Mouse (Mus musculus) hindbrain, embryonic 15.5 days (tissue): ENCODE measurements at regions not wholly inside any gene's neighbourhood (a gene's known extent, or its start where the extent isn't known, plus 50 kb on each side); places are given as distances from the start of the nearest gene placed in this dataset.
A peak's percentile ranks its signal among the peaks of the same experiment; 100 is the strongest.
"Not testable (repeated sequence)": the region's sequence is repeated elsewhere in the genome, so short reads cannot be mapped to it uniquely, and the experiment has no call there.

Source experiments
- ATAC-seq: fragments of 200-750 bp; cut with Nextera tagmentation; 2 replicates; pipeline ENCODE4 v1.8.0; 2017; ENCODE audit warnings: low read depth, moderate number of reproducible peaks, moderate TSS enrichment; ENCODE audit not compliant: low FRiP score
- H3K27ac ChIP-seq: fragments of 300-500 bp; sonication (generic); replicated peaks from 2 replicates; pipeline ENCODE4 v1.5.1; 2015; ENCODE audit warnings: mild to moderate bottlenecking, inconsistent platforms
- H3K27me3 ChIP-seq: fragments of 300-500 bp; sonication (generic); 2 replicates; pipeline ENCODE4 v1.6.1; 2015; ENCODE audit warnings: control low read depth, inconsistent platforms
- H3K36me3 ChIP-seq: fragments of 300-500 bp; sonication (generic); 2 replicates; pipeline ENCODE4 v1.6.1; 2015; ENCODE audit warnings: control low read depth, inconsistent platforms
- H3K4me1 ChIP-seq: fragments of 300-500 bp; sonication (generic); replicated peaks from 2 replicates; pipeline ENCODE4 v1.6.1; 2015; ENCODE audit warnings: control low read depth, inconsistent platforms
- H3K4me2 ChIP-seq: fragments of 300-500 bp; sonication (generic); 2 replicates; pipeline ENCODE4 v1.6.1; 2015; ENCODE audit warnings: moderate library complexity, mild to moderate bottlenecking, inconsistent platforms
- H3K4me3 ChIP-seq: fragments of 300-500 bp; sonication (generic); 2 replicates; pipeline ENCODE4 v1.5.1; 2015; ENCODE audit warnings: mild to moderate bottlenecking, inconsistent platforms
- H3K9ac ChIP-seq: fragments of 300-500 bp; sonication (generic); 2 replicates; pipeline ENCODE4 v1.6.1; 2015; ENCODE audit warnings: inconsistent platforms
- H3K9me3 ChIP-seq: fragments of 300-500 bp; sonication (generic); 2 replicates; pipeline ENCODE4 v1.6.1; 2016; ENCODE audit warnings: control low read depth, inconsistent platforms
- WGBS: fragments of 180-500 bp; shearing (Covaris S2); methylation state at CpG from one replicate; pipeline ENCODE4 v1.1.7; 2015; 5-methylcytosine and 5-hydroxymethylcytosine counted together

- WGBS, result 82% methylated on average over 4 of the region's 4 CpGs
- Histone ChIP-seq H3K9ac (no peak overlapping the region), H3K36me3 (no peaks in the 10 kb centered on the region), H3K9me3 (no peaks in the 10 kb centered on the region), H3K27ac (no peak overlapping the region), H3K4me3 (no peak overlapping the region), H3K27me3 (no peaks in the 10 kb centered on the region), H3K4me1 (peaks cover 10% of the 10 kb centered on the region), H3K4me2 (no peak overlapping the region)
- no peak for ATAC-seq
These were observed 123.4 kb upstream of the Arhgap20 start for GRCm38 (mm10) chr9:51641706-51642105.

- Histone ChIP-seq H3K4me3 (no peak overlapping the region), H3K36me3 (no peaks in the 10 kb centered on the region), H3K9ac (no peak overlapping the region), H3K27ac (no peak overlapping the region), H3K4me2 (no peak overlapping the region), H3K9me3 (no peaks in the 10 kb centered on the region), H3K4me1 (no peaks in the 10 kb centered on the region), H3K27me3 (no peaks in the 10 kb centered on the region)
- 64% methylated on average over 1 of the region's 1 CpGs for WGBS
- ATAC-seq, result no peak
These were observed 119.7 kb upstream of the Arhgap20 start for GRCm38 (mm10) chr9:51645426-51645825.

DNA sequence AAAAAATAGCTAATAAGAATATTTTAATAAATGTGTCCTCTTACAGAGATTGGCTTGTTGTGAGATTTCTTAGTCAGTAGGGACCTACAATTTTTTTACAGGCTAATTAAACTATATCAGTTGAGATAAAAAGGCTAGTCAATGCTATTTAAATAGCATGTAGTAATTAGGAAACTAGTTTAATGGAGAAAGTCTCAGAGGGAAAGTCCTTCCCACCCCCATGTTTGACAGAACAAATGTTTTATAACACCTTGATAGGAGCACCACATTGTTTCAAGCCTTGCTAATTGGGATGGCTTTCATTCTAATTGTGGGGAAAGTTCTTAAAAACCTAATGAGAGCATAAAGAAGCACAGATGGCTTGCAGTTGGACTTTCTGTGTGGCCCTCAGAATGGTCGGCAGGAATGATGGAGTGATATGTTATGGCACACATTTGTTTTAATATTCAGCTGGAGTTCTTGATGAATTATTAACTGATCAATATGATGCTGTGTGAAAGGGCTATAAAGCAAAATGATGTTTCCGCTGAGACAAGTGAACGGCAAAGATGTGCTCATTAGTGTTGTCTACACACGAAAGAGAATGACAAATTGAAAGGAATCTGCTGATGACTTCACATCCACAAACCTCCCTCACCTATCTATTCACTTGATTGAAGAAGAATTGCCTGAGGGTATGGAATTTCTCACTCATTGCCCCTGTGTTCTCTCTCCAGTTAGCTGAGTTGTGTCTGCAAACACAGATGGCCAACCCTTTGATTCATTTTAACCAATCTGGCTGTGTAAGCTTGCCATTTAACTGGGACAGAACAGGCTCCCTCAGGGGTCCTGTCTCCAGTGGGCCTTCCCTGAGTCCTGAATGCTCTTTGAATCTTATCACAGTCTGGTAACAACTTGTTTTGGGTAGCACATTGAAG, 111.5 kb upstream of the Arhgap20 start:
- Histone ChIP-seq H3K4me3 (no peak overlapping the region), H3K27ac (peak overlapping the region; percentile 48; the same call in 1 of the 2 replicates), H3K27me3 (no peaks in the 10 kb centered on the region), H3K36me3 (no peaks in the 10 kb centered on the region), H3K4me2 (no peak overlapping the region), H3K9me3 (no peaks in the 10 kb centered on the region), H3K4me1 (peaks cover 10% of the 10 kb centered on the region), H3K9ac (no peak overlapping the region)
- 59% methylated on average over 4 of the region's 4 CpGs for WGBS
- no peak for ATAC-seq

DNA sequence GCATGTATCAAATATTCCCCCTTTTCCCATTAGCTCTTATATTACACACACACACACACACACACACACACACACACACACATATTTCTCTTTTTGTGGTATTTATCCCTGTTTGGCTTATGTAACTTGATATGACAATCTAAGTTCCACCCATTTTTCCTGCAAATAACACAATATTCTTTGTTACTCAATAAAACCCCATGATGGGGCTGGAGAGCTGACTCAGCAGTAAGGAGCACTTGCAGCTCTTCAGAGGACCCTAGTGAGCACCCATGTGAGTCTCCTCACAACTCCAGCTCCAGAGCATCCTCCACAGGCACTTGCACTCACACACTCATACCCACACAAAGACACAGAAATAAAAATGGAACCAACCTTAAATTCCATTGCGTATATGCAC, 110.5 kb upstream of the Arhgap20 start:
- no peak for ATAC-seq
- Histone ChIP-seq H3K27me3 (no peaks in the 10 kb centered on the region), H3K27ac (peak overlapping the region; percentile 48; the same call in 1 of the 2 replicates), H3K4me1 (peaks cover 10% of the 10 kb centered on the region), H3K36me3 (no peaks in the 10 kb centered on the region), H3K9ac (no peak overlapping the region), H3K9me3 (no peaks in the 10 kb centered on the region), H3K4me2 (no peak overlapping the region), H3K4me3 (no peak overlapping the region)
- WGBS, result 93% methylated on average over 1 of the region's 1 CpGs

- Histone ChIP-seq H3K27me3 (no peaks in the 10 kb centered on the region), H3K36me3 (no peaks in the 10 kb centered on the region), H3K4me3 (no peak overlapping the region), H3K9me3 (no peaks in the 10 kb centered on the region), H3K9ac (no peak overlapping the region), H3K27ac (no peak overlapping the region), H3K4me1 (peaks cover 10% of the 10 kb centered on the region), H3K4me2 (no peak overlapping the region)
- ATAC-seq, result no peak
- WGBS, result 89% methylated on average over 1 of the region's 1 CpGs
These were observed 107.3 kb upstream of the Arhgap20 start for GRCm38 (mm10) chr9:51657796-51658195.

GRCm38 (mm10) chr9:51660908-51661874, 103.9 kb upstream of the Arhgap20 start:
- Histone ChIP-seq H3K9ac (no peak overlapping the region), H3K27ac (no peak overlapping the region), H3K4me1 (peaks cover 6% of the 10 kb centered on the region; the same call in 1 of the 2 replicates), H3K36me3 (no peaks in the 10 kb centered on the region), H3K27me3 (no peaks in the 10 kb centered on the region), H3K4me2 (no peak overlapping the region), H3K9me3 (no peaks in the 10 kb centered on the region), H3K4me3 (no peak overlapping the region)
- no peak for ATAC-seq
- 73% methylated on average over 7 of the region's 7 CpGs for WGBS

GRCm38 (mm10) chr9:51661911-51662310, 103.2 kb upstream of the Arhgap20 start:
- Histone ChIP-seq H3K9ac (no peak overlapping the region), H3K27me3 (no peaks in the 10 kb centered on the region), H3K27ac (no peak overlapping the region), H3K36me3 (no peaks in the 10 kb centered on the region), H3K4me1 (peaks cover 6% of the 10 kb centered on the region; the same call in 1 of the 2 replicates), H3K9me3 (no peaks in the 10 kb centered on the region), H3K4me3 (no peak overlapping the region), H3K4me2 (no peak overlapping the region)
- ATAC-seq, result no peak
- WGBS, result 80% methylated on average over 2 of the region's 2 CpGs

GRCm38 (mm10) chr9:51664353-51664752, 100.8 kb upstream of the Arhgap20 start:
- Histone ChIP-seq H3K4me3 (no peak overlapping the region), H3K27me3 (no peaks in the 10 kb centered on the region), H3K4me1 (peaks cover 6% of the 10 kb centered on the region; the same call in 1 of the 2 replicates), H3K9me3 (no peaks in the 10 kb centered on the region), H3K27ac (no peak overlapping the region), H3K9ac (no peak overlapping the region), H3K4me2 (no peak overlapping the region), H3K36me3 (no peaks in the 10 kb centered on the region)
- ATAC-seq, result no peak
- WGBS, result 58% methylated on average over 1 of the region's 1 CpGs

GRCm38 (mm10) chr9:51664876-51665275, 100.3 kb upstream of the Arhgap20 start:
- no peaks in the 10 kb centered on the region for H3K27me3 ChIP-seq

DNA sequence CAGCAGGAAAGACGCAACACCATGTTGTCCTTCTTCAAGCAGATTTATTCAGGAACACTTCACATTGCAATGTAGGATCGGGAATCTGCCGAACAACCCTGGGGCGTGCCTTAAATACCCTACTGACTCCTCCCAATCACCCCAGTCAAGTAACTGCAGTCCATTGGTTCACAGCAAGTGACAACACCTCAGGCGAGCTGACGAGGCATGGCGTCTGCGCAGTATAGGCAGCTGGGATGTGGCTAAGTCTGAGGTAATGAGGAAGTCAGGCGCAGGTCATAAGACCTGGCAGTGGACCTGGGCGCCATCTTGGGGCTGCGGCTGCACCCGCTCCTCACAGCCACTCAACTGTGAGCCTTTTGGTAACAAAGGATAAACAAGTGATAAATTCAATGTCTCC, 96.2 kb upstream of the Arhgap20 start:
- H3K9me3 ChIP-seq, H3K36me3 ChIP-seq, H3K4me2 ChIP-seq, H3K27me3 ChIP-seq, H3K27ac ChIP-seq, ATAC-seq, H3K4me1 ChIP-seq, H3K4me3 ChIP-seq, H3K9ac ChIP-seq: not testable (repeated sequence)
- 95% methylated on average over 12 of the region's 12 CpGs for WGBS

More at GRCm38 (mm10) chr9:51664876-51665275, 100.3 kb upstream of the Arhgap20 start:
- Histone ChIP-seq H3K9ac (no peak overlapping the region), H3K4me1 (peaks cover 6% of the 10 kb centered on the region; the same call in 1 of the 2 replicates), H3K27ac (no peak overlapping the region), H3K9me3 (no peaks in the 10 kb centered on the region), H3K36me3 (no peaks in the 10 kb centered on the region), H3K4me2 (no peak overlapping the region), H3K4me3 (no peak overlapping the region)
- no peak for ATAC-seq

GRCm38 (mm10) chr9:51670531-51670930, 94.6 kb upstream of the Arhgap20 start:
- H3K9ac ChIP-seq, result no peak overlapping the region
- no peaks in the 10 kb centered on the region for H3K27me3 ChIP-seq
- no peak overlapping the region for H3K4me3 ChIP-seq
- H3K27ac ChIP-seq, result no peak overlapping the region
- no peak for ATAC-seq
- 88% methylated on average over 2 of the region's 2 CpGs for WGBS
- H3K36me3 ChIP-seq, result no peaks in the 10 kb centered on the region
- no peaks in the 10 kb centered on the region for H3K9me3 ChIP-seq
- H3K4me2 ChIP-seq, result no peak overlapping the region
- no peaks in the 10 kb centered on the region for H3K4me1 ChIP-seq

GRCm38 (mm10) chr9:51686536-51686935, 78.6 kb upstream of the Arhgap20 start:
- no peaks in the 10 kb centered on the region for H3K36me3 ChIP-seq
- H3K27ac ChIP-seq, result no peak overlapping the region
- no peak overlapping the region for H3K4me3 ChIP-seq
- no peak overlapping the region for H3K4me2 ChIP-seq
- WGBS, result 74% methylated on average over 1 of the region's 1 CpGs
- no peaks in the 10 kb centered on the region for H3K4me1 ChIP-seq
- H3K9me3 ChIP-seq, result no peaks in the 10 kb centered on the region
- H3K27me3 ChIP-seq, result no peaks in the 10 kb centered on the region
- H3K9ac ChIP-seq, result no peak overlapping the region
- no peak for ATAC-seq
